Mouse (Mus musculus): ENCODE measurements at regions not wholly inside any gene's neighbourhood (a gene's known extent, or its start where the extent isn't known, plus 50 kb on each side); places are given as distances from the start of the nearest gene placed in this dataset.

- WGBS (ENCODE audit: insufficient replicate concordance), result 48% methylated on average over 2 of the region's 2 CpGs
- Histone ChIP-seq H3K9me3 (ENCODE audit: control insufficient read depth, low read length) (no peaks in the 10 kb centered on the region), H3K4me1 (replicated peaks; ENCODE audit: control insufficient read depth in 2 of 2, insufficient read depth in 2 of 2, low read length in 1 of 2) (no peaks in the 10 kb centered on the region), H3K4me2 (ENCODE audit: low read depth) (no peak overlapping the region), H3K27ac (no peak overlapping the region), H3K36me3 (replicated peaks; ENCODE audit: control insufficient read depth, insufficient read depth, low read depth) (no peaks in the 10 kb centered on the region), H3K9ac (replicated peaks) (no peak overlapping the region), H3K4me3 (ENCODE audit: insufficient read depth in 1 of 2, low read depth in 2 of 2, low read length in 2 of 2) (no peak overlapping the region), H3K27me3 (ENCODE audit: control insufficient read depth, insufficient read depth, low read length) (no peaks in the 10 kb centered on the region)
- TF ChIP-seq EP300 (IDR thresholded peaks at IDR 0.05; ENCODE audit: low read depth) (no peak), CTCF (IDR thresholded peaks at IDR 0.05; ENCODE audit: low read depth) (no peak)
- ATAC-seq (ENCODE audit: insufficient read depth) (no peak), DNase-seq (ENCODE audit: low read depth in 3 of 3, low spot score in 3 of 3) (no peak)
Measured at GRCm38 (mm10) chr13:60042443-60042842, 134.7 kb downstream of the Gas1 start.

GRCm38 (mm10) chr13:60035536-60036130 is 141.5 kb downstream of the Gas1 start:
- no peaks in the 10 kb centered on the region for H3K4me1 ChIP-seq (replicated peaks; ENCODE audit: control insufficient read depth in 2 of 2, insufficient read depth in 2 of 2, low read length in 1 of 2)
- H3K9ac ChIP-seq (replicated peaks), result no peak overlapping the region
- 66% methylated on average over 7 of the region's 7 CpGs for WGBS (ENCODE audit: insufficient replicate concordance)
- TF ChIP-seq CTCF (IDR thresholded peaks at IDR 0.05; ENCODE audit: low read depth) (no peak), EP300 (IDR thresholded peaks at IDR 0.05; ENCODE audit: low read depth) (no peak)
- H3K9me3 ChIP-seq (ENCODE audit: control insufficient read depth, low read length), result no peaks in the 10 kb centered on the region
- ATAC-seq (ENCODE audit: insufficient read depth), result no peak
- DNase-seq (ENCODE audit: low read depth in 3 of 3, low spot score in 3 of 3), result no peak
- H3K36me3 ChIP-seq (replicated peaks; ENCODE audit: control insufficient read depth, insufficient read depth, low read depth), result no peaks in the 10 kb centered on the region
- no peak overlapping the region for H3K4me2 ChIP-seq (ENCODE audit: low read depth)
- no peaks in the 10 kb centered on the region for H3K27me3 ChIP-seq (ENCODE audit: control insufficient read depth, insufficient read depth, low read length)
- no peak overlapping the region for H3K27ac ChIP-seq
- H3K4me3 ChIP-seq (ENCODE audit: insufficient read depth in 1 of 2, low read depth in 2 of 2, low read length in 2 of 2), result no peak overlapping the region

GRCm38 (mm10) chr13:60033116-60033515 is 144.0 kb downstream of the Gas1 start:
- Histone ChIP-seq H3K27ac (no peak overlapping the region), H3K4me3 (ENCODE audit: insufficient read depth in 1 of 2, low read depth in 2 of 2, low read length in 2 of 2) (no peak overlapping the region), H3K36me3 (replicated peaks; ENCODE audit: control insufficient read depth, insufficient read depth, low read depth) (no peaks in the 10 kb centered on the region), H3K9me3 (ENCODE audit: control insufficient read depth, low read length) (no peaks in the 10 kb centered on the region), H3K27me3 (ENCODE audit: control insufficient read depth, insufficient read depth, low read length) (no peaks in the 10 kb centered on the region), H3K9ac (replicated peaks) (no peak overlapping the region), H3K4me1 (replicated peaks; ENCODE audit: control insufficient read depth in 2 of 2, insufficient read depth in 2 of 2, low read length in 1 of 2) (no peaks in the 10 kb centered on the region), H3K4me2 (ENCODE audit: low read depth) (no peak overlapping the region)
- no peak for DNase-seq (ENCODE audit: low read depth in 3 of 3, low spot score in 3 of 3)
- TF ChIP-seq CTCF (IDR thresholded peaks at IDR 0.05; ENCODE audit: low read depth) (no peak), EP300 (IDR thresholded peaks at IDR 0.05; ENCODE audit: low read depth) (no peak)
- ATAC-seq (ENCODE audit: insufficient read depth), result no peak
- 55% methylated on average over 2 of the region's 2 CpGs for WGBS (ENCODE audit: insufficient replicate concordance)

GRCm38 (mm10) chr13:60032586-60032985 is 144.6 kb downstream of the Gas1 start:
- TF ChIP-seq CTCF (IDR thresholded peaks at IDR 0.05; ENCODE audit: low read depth) (no peak), EP300 (IDR thresholded peaks at IDR 0.05; ENCODE audit: low read depth) (no peak)
- WGBS (ENCODE audit: insufficient replicate concordance), result 63% methylated on average over 5 of the region's 5 CpGs
- DNase-seq (ENCODE audit: low read depth in 3 of 3, low spot score in 3 of 3) (no peak), ATAC-seq (ENCODE audit: insufficient read depth) (no peak)
- no peak overlapping the region for H3K4me2 ChIP-seq (ENCODE audit: low read depth)
- H3K9ac ChIP-seq (replicated peaks), result no peak overlapping the region
- no peaks in the 10 kb centered on the region for H3K36me3 ChIP-seq (replicated peaks; ENCODE audit: control insufficient read depth, insufficient read depth, low read depth)
- H3K9me3 ChIP-seq (ENCODE audit: control insufficient read depth, low read length), result no peaks in the 10 kb centered on the region
- no peaks in the 10 kb centered on the region for H3K27me3 ChIP-seq (ENCODE audit: control insufficient read depth, insufficient read depth, low read length)
- H3K4me3 ChIP-seq (ENCODE audit: insufficient read depth in 1 of 2, low read depth in 2 of 2, low read length in 2 of 2), result no peak overlapping the region
- no peaks in the 10 kb centered on the region for H3K4me1 ChIP-seq (replicated peaks; ENCODE audit: control insufficient read depth in 2 of 2, insufficient read depth in 2 of 2, low read length in 1 of 2)
- no peak overlapping the region for H3K27ac ChIP-seq

- Histone ChIP-seq H3K4me3 (ENCODE audit: insufficient read depth in 1 of 2, low read depth in 2 of 2, low read length in 2 of 2) (no peak overlapping the region), H3K9ac (replicated peaks) (no peak overlapping the region), H3K9me3 (ENCODE audit: control insufficient read depth, low read length) (no peaks in the 10 kb centered on the region), H3K27me3 (ENCODE audit: control insufficient read depth, insufficient read depth, low read length) (no peaks in the 10 kb centered on the region), H3K4me1 (replicated peaks; ENCODE audit: control insufficient read depth in 2 of 2, insufficient read depth in 2 of 2, low read length in 1 of 2) (no peaks in the 10 kb centered on the region), H3K36me3 (replicated peaks; ENCODE audit: control insufficient read depth, insufficient read depth, low read depth) (no peaks in the 10 kb centered on the region), H3K27ac (no peak overlapping the region), H3K4me2 (ENCODE audit: low read depth) (no peak overlapping the region)
- TF ChIP-seq CTCF (IDR thresholded peaks at IDR 0.05; ENCODE audit: low read depth), result no peak
- TF ChIP-seq EP300 (IDR thresholded peaks at IDR 0.05; ENCODE audit: low read depth), result no peak
- ATAC-seq (ENCODE audit: insufficient read depth) (no peak), DNase-seq (ENCODE audit: low read depth in 3 of 3, low spot score in 3 of 3) (no peak)
- WGBS (ENCODE audit: insufficient replicate concordance), result 75% methylated on average over 9 of the region's 9 CpGs
Measured at GRCm38 (mm10) chr13:60029591-60029990, 147.6 kb downstream of the Gas1 start.
